Mouse (Mus musculus) brain, adult 2 months (tissue): Measurements from ENCODE around the gene Akap13.
A peak's percentile ranks its signal among the peaks of the same experiment; 100 is the strongest.

Experiments
- DNase-seq: peaks from one replicate; pipeline ENCODE4 v3.0.0; 2011; ENCODE audit warnings: low read depth, low spot score

Akap13 gene

DNA sequence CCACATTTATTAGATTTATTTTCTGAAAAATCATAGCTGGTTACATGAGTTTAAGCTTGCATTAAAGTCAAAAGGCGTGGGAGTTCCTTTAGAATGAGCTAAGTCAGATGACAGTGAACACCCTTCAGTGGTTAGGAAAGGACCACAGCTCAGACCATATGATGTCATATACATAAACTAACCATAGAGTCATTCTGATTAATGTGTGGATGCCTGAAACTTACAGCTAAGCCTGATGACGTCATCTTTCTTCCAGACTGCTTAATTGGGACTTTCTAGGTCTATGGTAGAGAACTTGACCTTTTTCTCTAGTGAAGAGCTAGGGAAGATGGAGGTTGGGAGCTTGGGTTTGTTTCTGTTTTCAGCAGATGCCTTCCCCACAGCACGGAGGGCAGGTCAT lies 211.6 kb downstream of the Akap13 start:
- no peak for DNase-seq

DNA sequence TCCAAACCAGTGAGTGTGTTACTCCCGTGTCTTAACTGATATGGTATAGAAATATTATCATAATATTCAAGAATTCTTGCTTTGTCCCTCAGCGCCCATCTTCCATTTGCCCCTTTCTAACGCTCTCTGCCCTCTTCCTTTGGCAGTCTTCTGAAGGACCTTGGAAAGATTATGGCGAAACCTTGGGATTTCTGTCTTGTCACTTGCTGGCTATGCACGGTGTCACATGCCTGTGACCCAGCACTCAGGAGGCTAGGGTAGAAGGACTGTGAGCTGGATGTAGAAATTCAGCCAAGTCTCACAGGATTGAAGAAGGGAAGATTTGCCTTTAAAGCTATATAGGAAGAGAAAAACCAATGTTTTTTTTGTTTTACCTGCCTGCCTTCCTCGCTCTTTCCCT lies 212.2 kb downstream of the Akap13 start:
- no peak for DNase-seq

DNA sequence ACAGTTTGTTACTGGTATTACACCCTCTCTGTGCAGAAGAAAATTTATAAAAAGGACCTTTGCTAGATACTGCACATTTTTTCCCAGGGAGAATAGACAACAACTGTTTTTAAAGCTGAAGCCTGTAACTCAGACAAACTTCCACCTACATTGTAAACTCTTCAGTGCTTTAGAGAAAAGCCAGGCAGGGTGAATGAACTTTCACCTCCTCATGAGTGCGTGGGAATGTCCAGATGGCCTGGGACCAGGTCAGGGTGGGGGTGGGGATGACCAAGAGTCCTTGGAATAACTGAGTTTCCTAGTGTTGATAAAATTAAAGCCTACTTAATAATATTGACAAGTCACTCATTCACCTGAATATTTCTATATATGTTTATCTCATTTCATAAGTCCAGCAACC lies 213.1 kb downstream of the Akap13 start:
- no peak for DNase-seq

DNA sequence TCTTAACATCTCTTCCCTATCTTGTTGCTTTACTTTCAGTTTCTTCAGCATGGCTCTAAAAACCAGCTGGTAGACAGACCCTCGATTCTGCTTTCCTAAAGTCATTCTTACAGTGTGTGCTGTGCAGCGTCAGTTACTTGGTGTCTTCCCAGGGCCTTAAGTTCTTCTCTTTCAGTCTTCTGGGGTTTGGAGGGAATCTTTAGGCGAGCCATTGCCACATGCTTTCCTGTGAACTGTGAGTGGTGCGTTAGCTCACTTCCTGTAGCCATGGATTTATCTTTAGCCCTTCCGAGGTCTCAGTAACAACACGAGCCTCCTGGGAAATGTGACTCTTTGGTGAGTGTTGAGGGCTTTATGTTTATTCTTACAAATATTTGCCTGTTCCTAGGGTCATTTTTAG lies 214.1 kb downstream of the Akap13 start:
- no peak for DNase-seq

DNA sequence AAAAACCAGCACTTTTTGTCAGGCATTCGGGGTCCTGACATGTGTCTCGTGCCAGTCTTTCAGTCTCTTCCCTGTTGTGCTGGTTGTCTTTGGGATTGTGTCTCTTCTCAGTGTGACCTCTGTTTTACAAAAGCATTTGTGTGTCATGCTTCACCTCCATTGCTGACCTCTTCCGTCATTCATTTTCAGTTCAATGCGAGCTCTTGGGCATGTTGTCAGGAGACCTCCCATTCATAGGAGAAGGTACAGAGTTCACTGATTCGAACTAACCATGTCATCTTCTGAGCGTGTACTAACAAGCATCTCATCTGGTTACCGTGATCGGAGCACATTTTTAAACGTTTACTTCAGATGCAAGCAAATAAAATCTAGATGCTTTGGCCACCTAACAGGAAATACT lies 224.3 kb downstream of the Akap13 start:
- no peak for DNase-seq

DNA sequence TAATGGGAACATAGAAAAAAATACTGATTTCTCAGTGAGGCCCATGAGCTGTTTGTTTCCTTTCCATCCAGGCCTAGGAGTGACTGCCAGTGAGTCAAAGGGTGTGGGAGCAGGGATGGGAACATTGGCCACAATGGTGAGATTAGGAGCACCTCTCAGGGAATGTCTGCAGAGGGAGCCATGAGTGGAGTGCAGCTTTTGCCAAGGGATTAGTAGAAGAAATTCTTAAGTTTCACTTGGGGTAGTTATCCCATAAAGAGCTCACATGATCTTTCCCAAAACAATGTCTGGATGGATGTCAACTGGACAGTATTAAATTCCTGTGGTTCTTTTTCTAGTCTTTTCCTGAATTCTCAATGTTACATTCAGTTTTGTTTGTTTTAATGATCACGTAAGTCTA lies 227.6 kb downstream of the Akap13 start:
- DNase-seq, result no peak

DNA sequence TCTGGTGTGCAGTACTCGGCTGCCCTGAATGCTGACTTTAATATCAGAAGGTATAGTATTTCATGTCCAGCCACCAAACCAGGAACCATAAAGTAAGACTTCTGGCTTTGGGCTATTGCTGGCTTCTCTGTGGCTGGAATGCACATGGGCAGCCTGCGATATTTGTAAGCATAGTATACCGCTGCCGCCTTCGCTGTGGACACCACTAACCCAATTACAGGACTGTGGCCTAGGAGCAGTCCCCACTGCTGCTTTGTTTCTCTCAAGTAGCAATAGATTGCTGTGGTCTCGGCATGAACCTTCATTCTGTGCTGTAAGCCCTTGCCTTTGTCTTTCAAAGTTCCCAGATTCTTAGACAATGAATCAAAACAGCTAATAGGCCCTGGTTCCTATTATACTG lies 228.1 kb downstream of the Akap13 start:
- no peak for DNase-seq

DNA sequence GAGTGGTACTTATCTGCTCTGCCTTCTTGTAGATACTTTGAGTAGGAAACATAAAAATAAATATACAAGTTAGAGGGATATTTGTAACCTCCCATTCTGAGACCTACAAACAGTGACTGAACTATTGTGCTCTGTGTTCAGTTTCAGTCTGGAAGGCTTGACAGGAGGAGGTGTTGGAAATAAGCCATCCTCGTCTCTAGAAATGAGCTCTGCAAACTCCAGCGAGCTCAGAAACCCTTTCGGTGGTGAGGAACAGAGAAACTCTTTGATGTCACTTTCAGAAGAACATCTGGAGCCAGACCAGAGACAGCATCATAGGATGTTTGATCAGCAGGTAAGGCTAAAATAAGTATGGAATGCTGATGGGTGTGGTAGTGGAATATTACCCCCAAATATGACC lies 229.6 kb downstream of the Akap13 start:
- DNase-seq, result peak; percentile 13

DNA sequence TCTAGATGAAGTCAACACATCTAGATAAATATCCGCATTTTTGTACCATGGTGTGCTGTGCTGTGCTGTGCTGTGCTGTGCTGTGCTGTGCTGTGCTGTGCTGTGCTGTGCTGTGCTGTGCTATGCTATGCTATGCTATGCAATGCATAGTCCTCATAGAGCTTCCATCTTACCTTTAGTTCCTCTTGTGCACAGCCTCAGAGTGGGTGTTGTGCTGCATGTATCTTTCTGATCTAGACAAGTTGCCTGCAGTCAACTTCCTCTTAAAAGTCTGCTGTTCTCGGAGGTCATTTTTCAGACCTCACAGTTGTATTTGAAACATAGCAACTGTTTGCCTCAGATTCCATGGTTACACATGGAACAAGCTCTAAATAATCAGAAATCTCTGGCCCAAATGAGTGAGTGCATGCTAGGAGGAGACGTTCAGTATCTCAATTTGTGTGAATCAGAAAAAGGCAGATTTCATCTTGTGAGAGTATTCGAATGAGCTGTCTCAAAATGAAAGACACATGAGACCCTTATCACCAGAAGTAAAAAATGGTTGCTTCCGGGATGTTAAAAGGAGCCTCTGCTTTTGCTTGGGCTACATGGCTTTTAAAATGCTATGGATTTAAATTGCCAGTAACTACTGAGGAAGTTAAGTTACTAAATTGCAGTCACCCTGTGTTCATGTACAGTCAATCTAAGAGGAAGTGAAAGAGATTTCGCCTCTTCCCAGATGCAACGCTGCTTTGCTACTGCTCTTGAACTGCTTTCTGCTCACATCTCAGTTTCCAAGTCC lies 230.9 kb downstream of the Akap13 start:
- DNase-seq, result peak; percentile 12

DNA sequence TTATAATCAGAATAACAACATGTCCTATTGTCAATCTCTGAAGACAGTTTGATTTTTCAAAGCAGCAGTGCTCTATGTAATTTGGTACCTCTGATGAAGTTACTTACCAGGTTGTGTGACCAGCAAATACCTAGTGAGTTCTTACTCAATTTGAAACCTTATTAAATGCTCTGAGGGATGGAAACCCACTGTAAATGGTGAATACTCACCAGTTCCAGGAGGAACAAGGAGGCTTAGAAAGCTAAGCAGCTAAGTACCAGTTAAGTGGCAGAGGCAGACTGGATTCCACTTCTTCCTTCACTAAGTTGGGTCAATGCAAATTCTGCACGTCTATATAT lies 231.5 kb downstream of the Akap13 start:
- no peak for DNase-seq

DNA sequence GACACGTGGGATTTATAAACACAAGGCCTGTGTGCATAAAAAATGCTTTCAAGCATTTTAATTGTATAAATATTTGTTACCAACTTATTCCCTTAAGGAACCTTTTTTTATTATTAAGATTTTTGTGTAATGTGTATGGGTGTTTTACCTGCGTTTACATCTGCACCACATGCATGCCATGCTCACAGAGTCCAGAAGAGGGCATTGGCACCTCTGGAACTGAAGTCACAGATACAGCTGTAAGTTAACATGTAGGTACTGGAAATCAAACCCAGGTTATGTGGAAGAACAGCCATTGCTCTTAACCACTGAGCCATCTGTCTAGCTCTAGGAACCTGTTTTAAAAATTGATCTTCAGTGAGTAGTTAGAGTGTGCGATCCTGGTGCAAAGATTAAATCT lies 232.8 kb downstream of the Akap13 start:
- no peak for DNase-seq

DNA sequence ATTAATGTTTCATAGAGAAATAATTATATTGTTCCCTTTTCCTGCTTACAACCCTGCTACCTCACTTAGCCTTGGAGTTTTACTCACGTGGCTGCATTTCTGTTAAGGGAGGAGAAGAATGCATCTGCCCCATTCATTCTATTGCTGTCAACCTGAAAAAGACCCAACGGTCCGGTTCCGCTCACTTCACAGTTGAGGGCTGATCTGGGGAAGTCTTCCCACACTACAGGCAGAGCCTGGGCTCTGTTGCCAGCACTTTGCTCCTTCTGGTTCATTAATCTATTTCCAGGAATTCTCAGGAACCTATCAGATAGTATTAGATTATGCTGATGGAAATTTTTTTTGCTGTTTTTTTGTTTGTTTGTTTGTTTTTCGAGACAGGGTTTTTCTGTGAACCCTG lies 239.4 kb downstream of the Akap13 start:
- no peak for DNase-seq

DNA sequence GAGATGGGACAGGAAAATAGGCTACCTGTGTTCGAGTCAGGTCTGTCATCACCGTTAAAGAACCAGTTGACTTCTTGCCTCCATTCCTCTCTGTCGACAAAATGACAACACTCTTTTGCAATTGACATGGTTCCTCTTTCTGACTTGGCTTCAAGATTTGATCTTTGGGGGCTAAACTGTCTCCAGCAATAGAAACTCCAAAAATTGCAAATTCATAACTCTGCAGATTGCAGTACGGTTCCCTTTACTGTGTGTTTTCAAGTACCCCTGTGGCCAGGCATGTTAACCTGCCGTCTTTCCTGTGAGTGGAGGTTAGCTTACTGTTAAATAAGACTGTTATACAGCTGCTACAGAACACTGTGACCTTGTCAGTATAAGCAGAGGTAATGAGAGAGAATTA lies 244.5 kb downstream of the Akap13 start:
- no peak for DNase-seq

DNA sequence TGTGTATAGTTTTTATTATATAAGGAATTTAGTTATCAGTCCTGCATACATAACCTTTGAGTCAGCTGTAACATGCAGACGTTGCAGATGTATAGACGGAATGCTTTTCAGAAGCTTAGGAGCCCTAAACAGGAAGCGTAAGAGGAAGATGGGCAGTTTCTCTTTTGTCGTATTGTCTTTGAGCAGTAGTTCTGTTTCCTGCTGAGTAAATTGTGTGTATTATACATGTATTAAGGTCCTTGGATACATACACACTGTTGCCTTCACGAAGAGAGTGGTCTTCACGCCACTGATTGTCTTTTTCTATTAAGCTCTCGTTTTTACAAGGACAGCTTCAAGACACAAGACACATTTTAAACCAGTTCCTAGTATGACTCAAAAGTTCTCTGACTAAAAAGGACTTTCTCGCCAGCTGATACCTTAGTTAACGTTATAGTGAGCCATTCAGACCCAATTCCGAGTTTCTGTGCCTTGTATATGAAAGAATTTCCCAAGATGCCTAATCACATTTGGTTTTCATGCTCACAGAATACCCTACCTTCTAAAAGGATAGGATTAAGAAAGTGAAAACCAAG lies 245.5 kb downstream of the Akap13 start:
- DNase-seq, result no peak

DNA sequence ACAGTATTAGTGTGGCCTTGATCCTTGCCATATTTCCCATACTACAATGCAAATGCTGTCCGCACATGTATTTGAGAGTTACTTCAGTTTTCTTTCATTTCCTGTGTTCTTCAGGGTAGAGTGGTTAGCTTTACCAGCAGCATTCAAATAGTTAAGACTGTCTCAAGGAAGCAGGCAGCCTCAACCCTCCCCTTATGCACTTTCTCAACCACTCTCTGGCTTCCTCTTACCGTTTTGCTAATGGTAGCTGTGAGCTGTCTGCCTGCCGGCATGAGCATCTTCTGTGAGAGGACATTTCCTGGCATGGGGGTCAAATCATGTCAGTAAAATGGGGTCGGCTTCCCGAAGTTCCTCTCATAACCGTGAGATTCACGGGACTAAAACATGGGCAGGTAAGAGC lies 246.4 kb downstream of the Akap13 start:
- DNase-seq, result peak; percentile 22

DNA sequence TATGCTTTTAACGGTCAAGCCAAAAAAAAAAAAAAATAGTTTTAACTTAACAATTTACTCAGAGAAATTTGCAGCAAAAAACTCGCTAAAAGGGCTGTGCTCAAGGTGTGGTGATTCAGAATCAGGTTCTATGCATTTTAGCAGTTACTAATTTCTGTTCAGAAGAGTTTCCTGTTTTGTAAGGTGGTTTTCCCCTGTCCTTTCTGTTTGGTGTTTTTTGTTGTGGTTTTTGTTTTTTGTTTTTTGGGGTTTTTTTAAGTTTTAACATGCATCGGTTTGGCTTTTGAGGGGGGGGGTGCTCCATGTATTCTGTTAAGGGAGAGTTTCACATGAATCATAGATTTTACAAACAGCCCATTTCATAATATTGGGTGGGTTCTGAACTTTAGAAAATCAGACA lies 247.0 kb downstream of the Akap13 start:
- DNase-seq, result no peak

DNA sequence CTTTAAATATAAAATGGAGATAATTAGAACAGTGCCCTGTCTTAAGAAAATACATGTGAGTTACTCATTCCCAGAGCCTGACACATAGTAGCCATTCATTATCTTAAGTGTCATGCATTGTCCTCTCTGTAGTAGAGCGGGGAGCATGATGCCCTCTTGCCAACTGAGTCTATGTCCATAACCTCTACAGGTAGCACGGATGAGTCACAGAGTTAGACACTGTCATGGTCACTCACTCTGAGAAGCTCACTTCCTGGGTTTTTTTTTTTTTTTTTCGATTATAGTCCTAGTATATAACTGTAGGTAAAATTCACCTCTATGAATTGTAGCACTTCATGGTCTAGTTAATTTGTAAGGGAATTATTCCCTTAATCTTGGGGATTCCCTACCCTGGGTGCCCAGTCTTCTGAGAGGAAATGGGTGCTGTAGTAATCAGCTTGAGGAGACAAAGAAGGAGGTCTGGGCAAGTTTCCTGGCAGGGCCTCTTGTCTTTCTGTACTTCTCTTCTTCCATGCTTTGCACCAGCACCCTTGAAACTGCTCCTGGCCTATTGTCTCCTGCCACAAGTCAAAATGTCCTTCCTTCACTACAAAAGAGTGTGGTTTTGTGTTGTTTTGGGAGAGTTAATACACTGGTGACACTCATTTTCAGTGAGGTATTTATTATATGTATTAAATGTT lies 247.8 kb downstream of the Akap13 start:
- no peak for DNase-seq

DNA sequence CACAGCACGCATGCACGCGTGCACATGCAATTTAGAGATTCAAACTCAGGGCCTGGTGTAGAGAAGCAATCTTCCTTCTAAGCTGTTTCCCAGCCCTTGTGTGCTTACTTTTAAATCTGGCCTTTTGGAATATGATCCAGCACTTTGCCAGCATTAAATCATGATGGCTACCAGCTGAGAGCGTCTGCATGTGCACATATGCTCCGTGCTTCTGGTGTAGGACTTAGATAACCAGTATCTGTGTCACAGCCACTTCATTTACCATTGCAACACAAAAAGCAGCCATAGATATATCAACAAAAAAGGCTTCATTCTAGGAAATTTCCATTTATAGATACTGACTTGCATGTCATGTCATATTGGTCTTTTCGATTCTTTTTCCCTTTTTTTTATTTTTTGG lies 249.5 kb downstream of the Akap13 start:
- DNase-seq, result peak; percentile 11

DNA sequence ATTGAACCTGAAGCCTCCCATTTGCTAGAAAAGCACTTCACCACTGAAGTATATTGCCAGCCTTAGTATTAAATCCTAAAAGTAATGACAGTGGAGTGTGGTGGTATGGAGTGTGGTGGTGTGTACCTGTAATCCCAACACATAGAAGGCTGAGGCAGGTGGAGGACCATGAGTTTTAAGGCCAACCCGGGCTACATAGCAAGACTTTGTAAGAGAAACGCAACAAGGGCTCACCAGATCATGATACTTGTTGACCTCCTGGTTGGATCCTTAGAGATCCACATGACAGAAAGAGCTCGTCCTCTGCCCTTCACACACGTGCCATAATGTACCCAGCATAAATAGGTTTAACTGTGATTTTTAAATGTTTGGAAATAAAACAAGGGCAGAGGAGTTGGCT lies 254.6 kb downstream of the Akap13 start:
- no peak for DNase-seq

DNA sequence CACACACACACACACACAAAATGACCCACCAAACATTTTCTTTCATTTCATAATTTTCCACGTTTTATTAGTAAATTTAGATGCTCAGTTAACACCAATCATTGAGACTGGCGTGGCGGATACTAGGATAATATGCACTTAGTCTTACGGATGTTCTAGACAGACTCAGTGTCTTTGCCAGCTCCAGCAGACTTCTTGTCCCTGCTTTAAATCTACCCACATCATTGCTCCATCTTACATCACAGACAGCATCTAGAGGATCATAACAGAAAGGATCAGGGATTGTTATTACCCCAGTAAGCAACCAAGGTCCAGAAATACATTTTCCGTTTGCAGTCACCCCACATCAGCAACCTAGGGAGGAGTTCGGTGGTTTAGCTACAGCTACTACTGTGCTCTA lies 255.6 kb downstream of the Akap13 start:
- no peak for DNase-seq

DNA sequence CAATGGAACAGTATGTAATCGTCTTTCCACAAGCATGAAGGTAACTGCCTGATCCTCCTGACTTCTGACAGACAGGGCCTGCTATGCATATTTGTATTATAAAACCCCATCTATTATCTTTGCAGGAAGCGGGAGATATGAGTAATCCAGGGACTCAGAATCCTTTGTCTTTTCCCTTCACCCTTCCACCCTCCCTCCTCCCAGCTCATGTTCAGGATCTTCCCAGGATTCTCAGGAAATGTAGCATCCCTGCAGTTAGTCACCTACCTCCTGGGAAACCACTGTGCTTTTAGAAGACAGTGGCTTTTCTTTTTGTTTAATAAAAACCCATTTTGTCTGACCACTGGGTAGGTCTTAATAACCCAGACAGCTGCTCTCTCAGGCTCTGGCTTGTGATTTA lies 256.1 kb downstream of the Akap13 start:
- DNase-seq, result peak; percentile 42

DNA sequence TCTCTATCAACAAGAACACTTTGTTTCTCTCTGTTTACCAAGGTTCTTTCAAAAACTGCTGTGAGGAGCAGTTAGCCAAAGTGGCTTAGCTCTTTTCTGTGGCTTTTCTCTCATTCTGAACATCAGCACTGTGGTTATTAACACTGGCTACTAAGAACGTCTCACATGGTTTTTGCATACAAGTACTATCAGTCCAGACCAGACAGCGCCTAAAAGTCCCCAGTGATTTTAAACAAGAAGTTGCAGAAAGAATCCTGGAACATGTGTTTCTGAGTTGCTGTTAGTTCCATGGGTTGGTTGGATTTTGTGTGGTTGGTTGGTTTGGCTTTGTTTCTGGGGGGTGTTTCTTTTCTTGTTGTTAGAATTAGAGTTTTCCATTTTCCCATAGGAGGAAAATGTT lies 257.5 kb downstream of the Akap13 start:
- DNase-seq, result no peak

DNA sequence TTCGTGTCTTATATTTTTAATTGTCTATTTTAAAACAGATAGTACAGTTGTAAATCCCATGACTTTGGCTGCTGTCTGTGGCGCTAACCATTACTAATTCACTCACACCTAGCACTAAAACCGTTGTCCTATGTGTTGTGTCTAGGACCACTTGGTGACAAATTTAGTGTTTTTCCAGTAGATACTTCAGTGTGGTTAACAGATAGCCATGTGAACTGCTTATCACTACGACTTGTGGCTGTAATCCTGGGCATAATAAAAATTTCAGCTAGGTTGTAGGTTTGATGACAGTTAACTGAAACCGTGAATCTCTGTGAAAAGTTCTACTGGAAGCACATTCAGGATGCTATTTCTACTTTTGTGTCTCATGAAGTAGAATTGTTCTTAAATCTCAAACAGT lies 258.6 kb downstream of the Akap13 start:
- DNase-seq, result no peak
